Mouse (Mus musculus): Measurements from ENCODE around the gene Cdhr1.

- TF ChIP-seq EP300 (optimal IDR thresholded peaks at IDR 0.05), result no peak
- no peak for TF ChIP-seq CTCF (IDR thresholded peaks at IDR 0.05; ENCODE audit: low read depth)
Measured at GRCm38 (mm10) chr14:37083755-37084154, 14.4 kb downstream of the Cdhr1 start.

Data from stomach, postnatal 0 days (tissue).